Mouse (Mus musculus): ENCODE results near the gene Palm2.

GRCm38 (mm10) chr4:57674351-57674750 is 240.3 kb downstream of the Palm2 start:
- no peak for TF ChIP-seq FLI1 (IDR thresholded peaks at IDR 0.05; ENCODE audit: low read length)
- TF ChIP-seq GATA1 (IDR thresholded peaks at IDR 0.05; ENCODE audit: borderline replicate concordance, low read length): no peak
